Mouse (Mus musculus): ENCODE results near the gene Cracr2b. TPM values are rescaled to one million over a fixed set of nuclear protein-coding genes. Genes with fewer than 3 reads are reported as not detected.

Cracr2b gene
- total RNA-seq, 2 experiments from 2014 or later, result 19.7 to 23.1 TPM

GRCm38 (mm10) chr7:141447110-141447991 lies 13.5 kb upstream of the Cracr2b start, which contains the start of gene Rplp2:
Gene Rplp2 (plus strand): TSS chr7:141447370.
- DNase-seq (ENCODE audit: low spot score), result peak; percentile 91
- intact Hi-C loops (cut with DNase I), result no loop called here

GRCm38 (mm10) chr7:141451928-141452327 lies 9.0 kb upstream of the Cracr2b start:
- intact Hi-C loops (cut with DNase I), result no loop called here
- DNase-seq (ENCODE audit: low spot score), result no peak

GRCm38 (mm10) chr7:141453636-141454035 lies 7.3 kb upstream of the Cracr2b start:
- no peak for DNase-seq (ENCODE audit: low spot score)

GRCm38 (mm10) chr7:141454967-141455551 lies 5.8 kb upstream of the Cracr2b start, which contains the start of gene Pnpla2:
Gene Pnpla2 (plus strand): TSS chr7:141455198.
- DNase-seq (ENCODE audit: low spot score), result peak; percentile 89
- intact Hi-C loops (cut with DNase I), result loop anchor here (5.0 kb wide), 1 partner anchor 43 kb away; the partner anchor contains the start of gene Gatd1

More at GRCm38 (mm10) chr7:141453636-141454035, 7.3 kb upstream of the Cracr2b start:
- intact Hi-C loops (cut with DNase I), result no loop called here

DNA sequence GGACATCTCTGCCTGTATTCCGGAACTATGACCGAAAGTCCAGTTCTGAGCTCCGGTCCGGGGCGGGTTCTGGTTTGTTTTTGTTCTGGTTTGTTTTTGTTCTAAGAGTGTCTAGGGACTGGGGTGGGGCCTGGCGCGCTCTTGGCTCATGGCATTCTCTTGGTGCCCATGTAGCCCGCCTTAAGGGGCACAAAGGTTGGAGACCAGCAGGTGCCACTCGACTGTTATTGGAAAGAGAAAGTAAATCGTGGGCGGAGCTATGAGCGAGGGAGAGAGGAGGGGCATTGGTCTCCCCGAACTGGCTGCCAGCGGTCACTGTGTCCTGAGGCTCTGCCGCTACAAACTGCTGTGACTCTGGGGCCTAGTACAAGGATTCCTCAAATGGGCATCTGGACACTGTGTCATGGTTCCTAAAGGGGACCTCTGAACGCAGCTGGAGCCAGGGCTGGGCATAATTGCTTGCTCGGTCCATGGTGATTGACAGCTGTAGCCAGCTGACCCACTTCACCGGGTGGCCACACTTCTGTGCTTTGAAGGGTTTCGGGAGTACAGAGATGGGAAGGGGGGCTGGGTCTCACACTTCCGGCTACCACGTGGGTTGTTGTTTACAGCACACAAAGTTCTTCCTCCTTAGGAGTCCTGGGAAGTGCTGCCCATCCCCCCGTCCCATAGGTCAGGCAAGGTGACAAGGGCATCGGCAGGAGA lies 5.1 kb upstream of the Cracr2b start:
- DNase-seq (ENCODE audit: low spot score), result peak; percentile 74
- intact Hi-C loops (cut with DNase I), result loop anchor here (5.0 kb wide), 1 partner anchor 43 kb away; the partner anchor contains the start of gene Gatd1

GRCm38 (mm10) chr7:141456739-141457138 lies 4.2 kb upstream of the Cracr2b start:
- intact Hi-C loops (cut with DNase I), result loop anchor here (5.0 kb wide), 1 partner anchor 44 kb away; the partner anchor contains the start of gene Gatd1
- DNase-seq (ENCODE audit: low spot score), result no peak

- no peak for DNase-seq (ENCODE audit: low spot score)
- intact Hi-C loops (cut with DNase I), result loop anchor here (5.0 kb wide), 1 partner anchor 45 kb away; the partner anchor contains the start of gene Gatd1
Observed at GRCm38 (mm10) chr7:141457236-141457635, 3.7 kb upstream of the Cracr2b start.

DNA sequence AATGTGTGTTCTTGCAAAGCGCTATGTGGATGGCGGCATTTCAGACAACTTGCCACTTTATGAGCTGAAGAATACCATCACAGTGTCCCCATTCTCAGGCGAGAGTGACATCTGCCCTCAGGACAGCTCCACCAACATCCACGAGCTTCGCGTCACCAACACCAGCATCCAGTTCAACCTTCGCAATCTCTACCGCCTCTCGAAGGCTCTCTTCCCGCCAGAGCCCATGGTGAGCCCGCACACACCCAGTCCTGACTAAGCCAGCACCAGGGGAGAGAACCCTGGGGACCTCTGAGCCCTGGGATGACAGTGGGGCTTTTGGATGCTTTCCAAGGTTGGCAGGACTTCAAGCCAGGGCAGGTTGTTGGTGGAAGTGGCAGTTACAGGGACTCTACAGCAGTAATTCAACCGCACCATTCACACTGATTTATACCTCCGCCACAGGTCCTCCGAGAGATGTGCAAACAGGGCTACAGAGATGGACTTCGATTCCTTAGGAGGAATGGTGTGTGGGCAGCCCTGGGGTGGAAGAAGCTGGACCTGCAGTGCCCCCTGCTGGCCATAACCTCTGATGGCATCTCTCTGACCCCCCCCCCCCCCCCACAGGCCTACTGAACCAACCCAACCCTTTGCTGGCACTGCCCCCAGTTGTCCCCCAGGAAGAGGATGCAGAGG lies 2.8 kb upstream of the Cracr2b start:
- intact Hi-C loops (cut with DNase I), result loop anchor here (5.0 kb wide), 1 partner anchor 46 kb away; the partner anchor contains the start of gene Gatd1
- no peak for DNase-seq (ENCODE audit: low spot score)

GRCm38 (mm10) chr7:141458661-141459060 lies 2.2 kb upstream of the Cracr2b start:
- intact Hi-C loops (cut with DNase I), result loop anchor here (5.0 kb wide), 1 partner anchor 46 kb away; the partner anchor contains the start of gene Gatd1
- DNase-seq (ENCODE audit: low spot score), result no peak

DNA sequence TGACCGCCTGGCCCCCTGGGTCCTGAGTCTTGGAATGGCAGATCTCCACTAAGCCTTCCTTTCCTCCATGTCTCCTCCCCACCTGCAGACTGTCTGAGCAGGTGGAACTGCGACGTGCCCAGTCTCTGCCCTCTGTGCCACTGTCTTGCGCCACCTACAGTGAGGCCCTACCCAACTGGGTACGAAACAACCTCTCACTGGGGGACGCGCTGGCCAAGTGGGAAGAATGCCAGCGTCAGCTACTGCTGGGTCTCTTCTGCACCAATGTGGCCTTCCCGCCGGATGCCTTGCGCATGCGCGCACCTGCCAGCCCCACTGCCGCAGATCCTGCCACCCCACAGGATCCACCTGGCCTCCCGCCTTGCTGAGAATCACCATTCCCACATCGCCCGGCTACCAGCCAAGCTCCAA lies 1.6 kb upstream of the Cracr2b start:
- no peak for DNase-seq (ENCODE audit: low spot score)
- intact Hi-C loops (cut with DNase I), result loop anchor here (5.0 kb wide), 1 partner anchor 47 kb away; the partner anchor contains the start of gene Gatd1

DNA sequence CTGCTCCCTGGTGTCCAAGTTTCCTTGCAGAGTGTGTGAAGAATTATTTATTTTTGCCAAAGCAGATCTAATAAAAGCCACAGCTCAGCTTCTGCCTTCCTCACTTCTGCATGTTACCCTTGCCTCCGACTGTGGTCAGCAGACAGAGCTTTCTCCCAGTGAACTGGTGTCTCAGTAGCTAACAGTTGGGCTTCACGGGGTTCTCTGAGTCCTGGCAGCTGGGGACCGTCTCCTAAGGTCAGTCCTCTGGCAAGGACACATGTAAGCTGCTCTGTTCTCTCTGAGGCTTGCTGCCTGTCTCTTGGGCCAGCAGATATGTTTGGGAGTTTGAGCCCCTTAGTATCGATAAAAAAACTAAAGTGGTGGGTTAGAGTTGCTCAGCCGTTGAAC lies 898 bp upstream of the Cracr2b start:
- no peak for DNase-seq (ENCODE audit: low spot score)
- intact Hi-C loops (cut with DNase I), result no loop called here

GRCm38 (mm10) chr7:141461521-141462332 lies 833 bp downstream of the Cracr2b start:
- no peak for DNase-seq (ENCODE audit: low spot score)
- intact Hi-C loops (cut with DNase I), result no loop called here

- DNase-seq (ENCODE audit: low spot score), result no peak
- intact Hi-C loops (cut with DNase I), result no loop called here
Observed at GRCm38 (mm10) chr7:141462333-141462821, 1.5 kb downstream of the Cracr2b start.

DNA sequence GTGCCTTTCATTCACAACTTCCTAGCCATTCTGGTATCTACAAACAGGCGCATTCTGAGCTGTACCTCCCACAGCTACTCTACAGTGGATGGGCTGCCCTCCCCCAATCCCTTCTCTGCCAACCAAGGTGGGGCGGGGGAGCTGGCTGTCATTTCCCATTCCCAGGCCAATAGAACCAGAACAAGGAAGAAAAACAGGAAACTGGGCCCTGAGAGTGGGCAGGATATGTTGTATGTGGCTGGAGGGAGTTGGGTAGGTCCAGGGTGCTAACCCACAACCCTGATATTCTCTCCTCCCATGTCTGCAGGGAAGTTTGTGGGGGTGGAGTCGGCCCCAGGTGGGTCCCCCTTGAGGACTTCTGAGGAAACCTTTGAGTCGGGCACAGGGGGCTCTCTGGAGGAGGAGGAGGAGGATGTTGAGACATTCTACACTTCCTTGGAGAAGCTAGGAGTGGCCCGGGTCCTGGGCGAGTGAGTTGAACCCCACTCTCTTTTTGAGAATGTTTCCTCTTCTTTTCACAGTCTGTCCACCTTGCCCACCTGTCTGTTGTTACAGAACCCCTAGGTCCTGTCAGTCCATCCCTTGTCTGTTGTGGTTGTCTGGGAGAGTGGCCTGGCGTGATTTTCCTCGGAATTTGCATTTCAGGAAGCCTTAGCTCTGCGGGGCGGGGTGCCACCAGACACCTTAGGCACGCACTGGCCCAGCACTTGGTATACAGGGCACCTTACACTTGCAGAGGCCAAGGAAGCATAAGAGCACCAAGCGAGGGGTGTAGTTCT lies 3.1 kb downstream of the Cracr2b start:
- intact Hi-C loops (cut with DNase I), result no loop called here

DNA sequence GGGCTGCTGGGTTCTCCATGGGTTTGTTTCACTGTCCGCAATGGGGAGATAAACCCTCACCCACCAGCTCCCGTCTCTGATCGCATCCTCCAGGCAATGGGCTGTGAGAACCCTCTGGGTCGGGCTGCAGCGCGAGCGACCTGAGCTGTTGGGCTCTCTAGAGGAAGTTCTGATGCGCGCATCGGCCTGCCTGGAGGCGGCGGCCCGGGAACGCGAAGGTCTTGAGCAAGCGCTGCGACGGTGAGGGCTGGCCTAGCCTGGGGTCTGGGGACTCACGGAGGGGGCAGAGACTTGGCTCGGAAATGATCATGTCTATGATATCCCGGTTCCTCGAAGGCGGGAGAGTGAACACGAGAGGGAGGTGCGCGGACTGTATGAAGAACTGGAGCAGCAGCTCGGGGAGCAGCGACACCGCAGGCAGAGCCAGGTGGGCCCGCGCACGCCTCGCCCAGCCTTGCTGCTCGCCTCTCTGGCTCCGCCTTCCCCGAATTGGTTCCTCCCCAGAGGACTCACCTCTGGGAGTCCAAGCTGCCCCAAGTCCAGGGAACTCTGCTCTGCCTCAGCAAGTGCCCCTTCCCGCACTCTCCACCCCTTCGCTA lies 3.8 kb downstream of the Cracr2b start:
- DNase-seq (ENCODE audit: low spot score), result no peak
- intact Hi-C loops (cut with DNase I), result no loop called here

More for the DNA sequence above, 3.1 kb downstream of the Cracr2b start:
- DNase-seq (ENCODE audit: low spot score), result peak; percentile 80

GRCm38 (mm10) chr7:141465388-141466044 lies 4.6 kb downstream of the Cracr2b start:
- no peak for DNase-seq (ENCODE audit: low spot score)
- intact Hi-C loops (cut with DNase I), result no loop called here

DNA sequence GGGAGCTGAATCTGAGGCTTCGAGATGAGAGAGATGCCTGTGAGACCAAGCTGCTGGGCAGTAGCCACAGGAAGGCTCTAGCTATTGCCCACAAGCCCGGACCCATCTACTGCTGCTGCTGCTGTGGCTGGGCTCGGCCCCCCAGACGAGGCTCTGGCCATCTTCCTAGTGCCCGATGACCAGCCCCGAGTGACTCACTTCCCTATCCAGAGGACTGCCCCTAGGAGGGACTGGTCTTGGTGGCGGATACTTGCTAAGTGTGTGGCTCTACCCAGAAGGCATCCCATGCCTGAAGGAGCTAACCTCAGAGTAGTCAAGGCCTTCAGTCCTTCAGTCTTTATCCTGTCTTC lies 5.1 kb downstream of the Cracr2b start:
- intact Hi-C loops (cut with DNase I), result no loop called here
- peak; percentile 51 for DNase-seq (ENCODE audit: low spot score)

All from heart, postnatal 25 days (tissue).